Mouse (Mus musculus) liver, embryonic 13.5 days (tissue): ENCODE data around the gene Lrrc15. TPM values are rescaled to one million over a fixed set of nuclear protein-coding genes. Genes with fewer than 3 reads are reported as not detected.

Source experiments
- ATAC-seq: fragments of 200-750 bp; cut with Nextera tagmentation; 2 replicates; pipeline ENCODE4 v1.8.0; 2017; ENCODE audit warnings: low read depth, mild to moderate bottlenecking, moderate number of reproducible peaks, moderate library complexity
- DNase-seq: peaks from one replicate; pipeline ENCODE4 v3.0.0; 2022
- H3K27ac ChIP-seq: fragments of 300-500 bp; sonication (generic); 2 replicates; pipeline ENCODE4 v1.5.1; 2015; ENCODE audit warnings: moderate library complexity, mild to moderate bottlenecking, inconsistent platforms
- H3K27me3 ChIP-seq: fragments of 300-500 bp; sonication (generic); 2 replicates; pipeline ENCODE4 v1.6.1; 2015; ENCODE audit warnings: mild to moderate bottlenecking, inconsistent platforms
- H3K36me3 ChIP-seq: fragments of 300-500 bp; sonication (generic); 2 replicates; pipeline ENCODE4 v1.6.1; 2015; ENCODE audit warnings: mild to moderate bottlenecking, inconsistent platforms
- H3K4me1 ChIP-seq: fragments of 300-500 bp; sonication (generic); replicated peaks from 2 replicates; pipeline ENCODE4 v1.6.1; 2015; ENCODE audit warnings: inconsistent platforms
- H3K4me2 ChIP-seq: fragments of 300-500 bp; sonication (generic); 2 replicates; pipeline ENCODE4 v1.6.1; 2015; ENCODE audit warnings: inconsistent platforms, mild to moderate bottlenecking, moderate library complexity
- H3K4me3 ChIP-seq: fragments of 300-500 bp; sonication (generic); replicated peaks from 2 replicates; pipeline ENCODE4 v1.5.1; 2015; ENCODE audit warnings: mild to moderate bottlenecking, inconsistent platforms
- H3K9ac ChIP-seq: fragments of 300-500 bp; sonication (generic); 2 replicates; pipeline ENCODE4 v1.6.1; 2015; ENCODE audit warnings: mild to moderate bottlenecking, inconsistent platforms
- H3K9me3 ChIP-seq: fragments of 300-500 bp; sonication (generic); replicated peaks from 2 replicates; pipeline ENCODE4 v1.6.1; 2016; ENCODE audit warnings: inconsistent platforms
- WGBS: fragments of 180-500 bp; shearing (Covaris S2); methylation state at CpG from one replicate; pipeline ENCODE4 v1.1.7; 2015; ENCODE audit not compliant: insufficient replicate concordance; 5-methylcytosine and 5-hydroxymethylcytosine counted together
- polyA plus RNA-seq: library from polyadenylated mRNA; unstranded; fragments of >200 nt; fragmentation: Nextera tagmentation; extraction: Ambion mirVana; gene quantifications from 2 replicates; pipeline ENCODE4 v1.2.1, GENCODE M21; 2015

Lrrc15 gene
- polyA plus RNA-seq: 0.08 TPM in 1 of 2 replicates, not detected in the other

GRCm38 (mm10) chr16:30282844-30283495 lies at the start of gene Lrrc15:
Gene Lrrc15, minus strand, starts transcription at chr16:30283256.
- no peak within 1 kb of the TSS for H3K9ac ChIP-seq
- H3K27ac ChIP-seq: no peak within 1 kb of the TSS
- H3K36me3 ChIP-seq: no peaks in the 10 kb centered on the region
- peak within 1 kb of the TSS; percentile 52 for H3K4me2 ChIP-seq
- WGBS: 9% methylated on average over 34 of the region's 34 CpGs
- ATAC-seq (no peak), DNase-seq (no peak)
- peaks cover 7% of the 10 kb centered on the region for H3K4me1 ChIP-seq
- H3K4me3 ChIP-seq: no peak within 1 kb of the TSS; the same call in 1 of the 2 replicates
- no peaks in the 10 kb centered on the region for H3K9me3 ChIP-seq
- peaks cover 60% of the 10 kb centered on the region for H3K27me3 ChIP-seq

- no peak for ATAC-seq
- no peak overlapping the region for H3K27ac ChIP-seq
- peaks cover 29% of the 10 kb centered on the region for H3K4me1 ChIP-seq
- H3K9ac ChIP-seq: no peak overlapping the region
- H3K4me3 ChIP-seq: no peak overlapping the region
- no peaks in the 10 kb centered on the region for H3K9me3 ChIP-seq
- H3K36me3 ChIP-seq: peaks cover 18% of the 10 kb centered on the region
- H3K4me2 ChIP-seq: no peak overlapping the region
- no peak for DNase-seq
- peaks cover 11% of the 10 kb centered on the region for H3K27me3 ChIP-seq
Observed at GRCm38 (mm10) chr16:30314236-30314635, 31.2 kb upstream of the Lrrc15 start.

GRCm38 (mm10) chr16:30310647-30311046 lies 27.6 kb upstream of the Lrrc15 start, which contains the start of gene Gp5:
Gene Gp5, minus strand, starts transcription at chr16:30310779.
- Histone ChIP-seq H3K36me3 (peaks cover 7% of the 10 kb centered on the region), H3K4me3 (peak within 1 kb of the TSS; percentile 66), H3K27ac (peak within 1 kb of the TSS; percentile 64), H3K4me1 (peaks cover 43% of the 10 kb centered on the region), H3K27me3 (peaks cover 44% of the 10 kb centered on the region), H3K9me3 (no peaks in the 10 kb centered on the region), H3K4me2 (peak within 1 kb of the TSS; percentile 93), H3K9ac (peak within 1 kb of the TSS; percentile 68)
- ATAC-seq: peak; percentile 77
- DNase-seq: no peak

GRCm38 (mm10) chr16:30310171-30310515 lies 27.1 kb upstream of the Lrrc15 start:
- ATAC-seq (no peak), DNase-seq (no peak)
- Histone ChIP-seq H3K9ac (peak overlapping the region; percentile 68; the same call in 1 of the 2 replicates), H3K27me3 (peaks cover 44% of the 10 kb centered on the region), H3K4me1 (peaks cover 43% of the 10 kb centered on the region), H3K27ac (peak overlapping the region; percentile 19; the same call in 1 of the 2 replicates), H3K9me3 (no peaks in the 10 kb centered on the region), H3K4me2 (peak overlapping the region; percentile 93), H3K36me3 (0 out of 2 replicates have a peak, but pooled peaks cover 4% of the 10 kb centered on the region), H3K4me3 (peak overlapping the region; percentile 66)
- 19% methylated on average over 8 of the region's 8 CpGs for WGBS

DNA sequence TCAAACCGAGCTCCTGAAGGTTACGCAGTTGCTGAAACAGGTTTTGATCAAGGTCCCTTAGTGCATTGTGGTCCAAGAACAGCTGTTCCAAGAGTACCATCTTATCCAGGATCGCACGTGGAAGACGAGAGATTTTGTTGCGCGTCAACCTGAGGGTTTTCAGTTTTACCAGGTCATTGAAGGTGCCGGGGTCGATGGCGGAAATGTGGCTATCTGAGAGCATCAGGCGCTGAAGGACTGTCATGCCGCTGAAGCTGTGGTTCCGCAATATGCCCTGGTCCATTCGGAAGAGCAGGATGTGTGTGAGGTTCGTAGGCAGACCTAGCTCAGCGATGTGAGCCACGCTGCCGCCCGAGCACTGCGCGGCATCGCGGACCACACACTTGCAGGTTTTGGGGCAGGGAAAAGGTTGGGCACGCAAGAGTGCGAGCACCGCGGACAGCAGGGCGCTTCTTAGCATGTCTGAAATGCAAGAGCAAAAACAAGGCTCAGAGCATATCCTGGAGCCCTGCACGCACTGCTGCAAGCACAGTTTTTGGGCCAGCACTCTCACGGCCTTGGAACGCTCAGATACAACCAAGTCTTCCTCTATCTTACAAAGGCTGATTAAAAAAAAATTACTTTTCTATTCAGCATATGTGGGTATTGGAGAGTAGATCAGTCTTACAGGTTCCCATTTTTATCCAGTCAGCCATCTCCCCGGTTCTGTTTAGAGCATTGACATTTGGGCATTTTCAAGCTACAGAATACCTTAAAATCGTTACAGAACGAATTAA lies 26.5 kb upstream of the Lrrc15 start:
- Histone ChIP-seq H3K36me3 (no peaks in the 10 kb centered on the region), H3K9me3 (no peaks in the 10 kb centered on the region), H3K4me1 (peaks cover 43% of the 10 kb centered on the region), H3K27me3 (peaks cover 44% of the 10 kb centered on the region), H3K4me2 (peak overlapping the region; percentile 93), H3K27ac (no peak overlapping the region), H3K9ac (peak overlapping the region; percentile 68), H3K4me3 (peak overlapping the region; percentile 66)
- no peak for ATAC-seq
- DNase-seq: no peak
- 2% methylated on average over 34 of the region's 34 CpGs for WGBS

GRCm38 (mm10) chr16:30308616-30309394 lies 25.7 kb upstream of the Lrrc15 start:
- no peaks in the 10 kb centered on the region for H3K9me3 ChIP-seq
- H3K4me2 ChIP-seq: peak overlapping the region; percentile 93
- no peak overlapping the region for H3K27ac ChIP-seq
- peaks cover 44% of the 10 kb centered on the region for H3K27me3 ChIP-seq
- H3K4me1 ChIP-seq: peaks cover 43% of the 10 kb centered on the region
- WGBS: 2% methylated on average over 72 of the region's 72 CpGs
- H3K4me3 ChIP-seq: peak overlapping the region; percentile 66
- H3K36me3 ChIP-seq: no peaks in the 10 kb centered on the region
- H3K9ac ChIP-seq: peak overlapping the region; percentile 68
- peak; percentile 49; the same call in 1 of the 2 replicates for ATAC-seq
- DNase-seq: no peak

DNA sequence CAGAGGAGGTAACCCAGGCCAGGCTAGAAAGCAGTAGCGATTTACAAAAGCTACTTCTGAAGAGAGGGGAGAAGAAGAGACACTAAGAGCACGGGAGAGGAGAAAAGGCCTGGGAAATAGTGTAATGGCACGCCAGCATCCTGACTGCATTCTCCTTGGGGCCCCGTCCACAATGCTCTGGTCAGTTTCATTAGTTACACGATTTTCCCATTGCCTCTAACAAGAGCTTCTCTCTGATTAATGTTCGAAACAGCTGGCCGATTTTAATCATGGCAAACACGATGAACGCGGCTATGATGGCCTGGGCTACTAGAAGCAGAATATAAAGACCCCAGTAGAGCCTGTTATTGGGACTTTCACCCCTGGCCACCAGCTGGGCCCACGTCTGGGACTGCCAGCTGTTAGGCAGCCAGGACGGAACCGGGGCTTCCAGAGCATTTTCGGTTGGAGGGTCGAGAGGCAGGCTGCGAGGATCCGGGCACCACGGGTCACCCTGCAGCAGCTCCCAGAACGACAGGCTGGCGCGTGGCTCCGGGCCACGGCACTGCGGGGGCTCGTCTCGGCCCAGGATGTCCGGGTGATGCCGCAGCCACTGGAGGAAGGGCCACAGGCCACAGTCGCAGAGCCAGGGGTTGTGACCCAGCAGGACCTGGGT lies 25.0 kb upstream of the Lrrc15 start:
- H3K9ac ChIP-seq: peak overlapping the region; percentile 68
- peaks cover 50% of the 10 kb centered on the region for H3K27me3 ChIP-seq
- no peak for DNase-seq
- peaks cover 43% of the 10 kb centered on the region for H3K4me1 ChIP-seq
- no peaks in the 10 kb centered on the region for H3K9me3 ChIP-seq
- peak overlapping the region; percentile 66 for H3K4me3 ChIP-seq
- no peak overlapping the region for H3K27ac ChIP-seq
- WGBS: 17% methylated on average over 29 of the region's 29 CpGs
- ATAC-seq: peak; percentile 6; the same call in 1 of the 2 replicates
- H3K4me2 ChIP-seq: peak overlapping the region; percentile 93
- no peaks in the 10 kb centered on the region for H3K36me3 ChIP-seq

DNA sequence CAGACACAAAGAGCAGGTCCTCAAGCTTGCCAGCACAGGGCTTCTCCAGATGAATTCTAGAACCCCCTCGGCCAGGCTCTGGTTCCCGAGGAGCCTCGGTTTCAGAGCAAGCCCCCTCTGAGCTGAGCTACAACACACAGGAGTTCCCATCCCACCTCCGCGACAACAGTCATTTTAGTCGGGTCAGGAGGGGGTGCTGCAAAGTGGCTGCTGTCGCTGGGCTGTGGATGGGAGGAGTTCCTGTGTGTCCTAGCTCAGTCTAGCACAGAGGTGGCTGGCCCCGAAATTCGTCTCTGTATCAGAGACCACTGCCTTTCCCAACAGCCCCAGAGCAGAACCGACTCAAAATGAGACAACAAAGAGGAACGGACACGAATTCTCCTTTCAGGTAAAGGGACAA lies 24.2 kb upstream of the Lrrc15 start:
- H3K4me3 ChIP-seq: no peak overlapping the region
- H3K4me2 ChIP-seq: no peak overlapping the region
- peaks cover 43% of the 10 kb centered on the region for H3K4me1 ChIP-seq
- H3K9me3 ChIP-seq: no peaks in the 10 kb centered on the region
- H3K27me3 ChIP-seq: peaks cover 50% of the 10 kb centered on the region
- H3K27ac ChIP-seq: no peak overlapping the region
- no peaks in the 10 kb centered on the region for H3K36me3 ChIP-seq
- no peak for ATAC-seq
- DNase-seq: no peak
- H3K9ac ChIP-seq: no peak overlapping the region
- 44% methylated on average over 12 of the region's 12 CpGs for WGBS

DNA sequence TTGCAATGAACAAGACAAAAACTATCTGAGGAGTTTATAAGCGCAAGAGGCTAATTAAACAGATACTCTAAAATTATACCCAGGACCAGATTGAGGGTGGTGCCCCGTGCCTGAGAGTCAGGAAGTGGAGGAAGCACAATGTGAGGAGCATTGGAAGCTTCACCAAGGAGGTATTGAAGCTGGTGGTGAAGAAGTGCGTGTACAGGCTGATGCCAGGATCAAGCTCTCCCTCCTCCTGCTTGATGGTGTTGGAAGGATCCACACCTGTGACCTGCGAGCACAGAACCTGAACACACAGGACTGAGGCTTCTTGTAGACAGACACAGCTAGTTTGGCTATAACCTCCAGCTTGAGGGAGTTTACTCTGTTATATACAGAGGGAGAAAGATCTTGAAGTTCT lies 23.0 kb upstream of the Lrrc15 start:
- Histone ChIP-seq H3K27me3 (peaks cover 55% of the 10 kb centered on the region), H3K4me3 (no peak overlapping the region), H3K4me2 (no peak overlapping the region), H3K9ac (no peak overlapping the region), H3K36me3 (no peaks in the 10 kb centered on the region), H3K27ac (no peak overlapping the region), H3K9me3 (no peaks in the 10 kb centered on the region), H3K4me1 (peaks cover 32% of the 10 kb centered on the region)
- no peak for DNase-seq
- no peak for ATAC-seq
- 70% methylated on average over 4 of the region's 4 CpGs for WGBS

DNA sequence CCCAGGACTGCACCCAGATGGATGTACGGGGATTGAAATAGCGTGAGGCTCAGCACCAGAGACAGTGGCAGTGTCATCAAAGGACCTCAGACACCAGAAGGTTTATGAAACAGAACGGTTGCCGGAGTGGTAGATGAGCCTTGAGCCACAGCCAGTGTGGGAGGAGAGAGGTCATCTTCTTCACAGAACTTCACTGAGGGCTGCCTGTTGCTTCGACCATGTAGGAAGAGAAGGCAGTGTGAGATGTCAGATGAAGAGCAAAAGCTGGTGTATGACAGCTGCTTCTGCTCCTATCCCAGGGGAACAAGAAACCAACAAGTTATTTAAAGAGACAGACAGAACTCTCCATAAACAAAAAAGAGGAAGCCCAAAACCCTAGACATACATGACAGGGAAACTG lies 21.2 kb upstream of the Lrrc15 start:
- H3K9me3 ChIP-seq: no peaks in the 10 kb centered on the region
- H3K9ac ChIP-seq: no peak overlapping the region
- no peak overlapping the region for H3K4me2 ChIP-seq
- H3K4me1 ChIP-seq: peaks cover 13% of the 10 kb centered on the region
- H3K4me3 ChIP-seq: no peak overlapping the region
- 49% methylated on average over 5 of the region's 5 CpGs for WGBS
- no peak overlapping the region for H3K27ac ChIP-seq
- peaks cover 53% of the 10 kb centered on the region for H3K27me3 ChIP-seq
- DNase-seq: no peak
- ATAC-seq: no peak
- H3K36me3 ChIP-seq: no peaks in the 10 kb centered on the region

DNA sequence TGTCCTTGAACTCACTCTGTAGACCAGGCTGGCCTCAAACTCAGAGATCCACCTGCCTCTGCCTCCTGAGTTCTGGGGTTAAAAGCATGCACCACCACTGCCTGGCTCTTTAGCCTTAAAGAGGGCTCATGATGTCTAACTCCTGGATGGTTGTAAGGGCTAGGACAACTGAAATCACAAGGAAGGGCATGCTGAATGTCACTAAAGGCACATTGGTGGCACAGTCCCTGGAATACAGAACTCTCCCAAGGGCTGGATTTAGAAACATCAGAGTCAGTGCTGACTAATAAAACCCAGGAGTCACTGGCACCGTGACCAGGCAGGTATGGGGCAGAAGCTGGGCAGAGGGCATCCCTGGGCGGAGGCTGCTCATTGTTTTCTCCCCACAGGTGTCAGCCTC lies 20.4 kb upstream of the Lrrc15 start:
- H3K4me3 ChIP-seq: no peak overlapping the region
- H3K4me1 ChIP-seq: peaks cover 5% of the 10 kb centered on the region
- peaks cover 44% of the 10 kb centered on the region for H3K27me3 ChIP-seq
- no peaks in the 10 kb centered on the region for H3K36me3 ChIP-seq
- no peak overlapping the region for H3K27ac ChIP-seq
- WGBS: 61% methylated on average over 2 of the region's 2 CpGs
- no peak for ATAC-seq
- no peak overlapping the region for H3K9ac ChIP-seq
- H3K4me2 ChIP-seq: no peak overlapping the region
- no peak for DNase-seq
- H3K9me3 ChIP-seq: no peaks in the 10 kb centered on the region
